Mouse (Mus musculus) heart, adult 8-10 months (tissue): Measurements from ENCODE around the gene Aagab. TPM values are rescaled to one million over a fixed set of nuclear protein-coding genes. Genes with fewer than 3 reads are reported as not detected.

Source experiments
- DNase-seq: peaks from one replicate; pipeline ENCODE4 v3.0.0; 2022; ENCODE audit warnings: low spot score
- total RNA-seq, 4 experiments: library from RNA; stranded (reverse); gene quantifications; 2 replicates each; pipeline ENCODE4 v1.2.4; 2022

Aagab gene
- total RNA-seq, 4 experiments from 2014 or later: 14.6 to 23.9 (median 20.2) TPM

GRCm38 (mm10) chr9:63647581-63648519 lies 45.4 kb downstream of the Aagab start:
- DNase-seq: no peak

DNA sequence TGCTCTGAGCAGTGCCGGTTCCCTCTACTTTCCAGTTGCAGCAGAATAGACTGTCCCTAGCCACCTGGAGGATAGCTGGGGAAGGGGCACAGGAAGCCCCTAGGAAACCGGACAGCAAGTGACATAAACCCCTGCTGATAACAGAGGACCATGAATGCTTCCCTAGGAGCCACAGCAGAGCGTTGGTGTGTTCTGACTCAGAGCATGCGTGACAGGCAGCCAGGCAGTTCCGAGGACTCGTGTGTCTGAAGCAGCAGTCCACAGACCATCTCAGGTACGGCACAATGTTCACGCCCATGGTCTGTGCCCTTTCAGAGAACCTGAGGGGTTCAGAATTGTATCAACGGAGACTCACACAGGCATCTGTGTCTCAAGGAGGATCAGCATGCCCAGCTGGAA lies 46.1 kb downstream of the Aagab start:
- DNase-seq: no peak

- DNase-seq: peak; percentile 25
Observed at GRCm38 (mm10) chr9:63649841-63650545, 47.5 kb downstream of the Aagab start.

DNA sequence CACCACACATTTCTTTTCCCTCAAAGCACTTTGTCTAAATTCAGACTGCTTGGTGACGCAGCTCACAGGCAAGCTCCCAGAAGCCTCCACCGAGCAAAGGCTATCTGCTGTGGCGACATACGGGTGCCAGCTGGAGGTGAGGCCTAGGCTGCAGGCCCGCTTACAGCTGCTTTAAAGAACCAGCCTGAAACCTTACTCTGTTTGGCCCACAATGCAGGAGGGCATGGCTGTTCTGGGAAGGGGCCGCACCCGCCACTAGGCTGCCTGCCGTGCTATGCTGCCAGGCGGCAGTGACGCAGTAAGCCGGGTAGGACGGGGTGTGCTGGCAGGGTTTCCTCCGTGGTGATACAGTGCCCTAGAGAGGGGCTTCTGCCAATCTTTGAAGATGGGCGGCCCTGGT lies 48.4 kb downstream of the Aagab start:
- DNase-seq: peak; percentile 40

- peak; percentile 42 for DNase-seq
Observed at GRCm38 (mm10) chr9:63651594-63651993, 49.1 kb downstream of the Aagab start.

GRCm38 (mm10) chr9:63653666-63654065 lies 51.2 kb downstream of the Aagab start:
- DNase-seq: no peak

DNA sequence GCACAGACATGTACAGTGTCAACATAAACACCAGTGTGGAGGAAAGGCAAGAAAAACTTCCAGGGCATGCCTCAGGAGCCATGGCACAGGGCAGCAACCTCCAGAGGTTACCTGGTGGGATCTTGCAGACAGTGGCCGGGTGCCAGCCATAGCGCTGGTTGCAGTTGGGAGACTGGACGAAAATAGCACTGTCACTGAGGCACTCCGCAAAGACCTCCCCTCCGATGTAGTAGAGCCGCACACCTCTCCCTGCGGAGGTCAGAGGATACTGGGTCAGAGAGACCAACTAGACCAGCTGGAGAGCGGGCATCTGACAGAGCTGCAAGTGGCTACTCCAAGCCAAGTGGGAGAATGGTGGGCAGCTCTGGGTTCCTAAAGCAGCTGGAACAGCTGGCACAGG lies 52.1 kb downstream of the Aagab start:
- DNase-seq: no peak

- no peak for DNase-seq
Observed at GRCm38 (mm10) chr9:63655092-63655491, 52.6 kb downstream of the Aagab start.

DNA sequence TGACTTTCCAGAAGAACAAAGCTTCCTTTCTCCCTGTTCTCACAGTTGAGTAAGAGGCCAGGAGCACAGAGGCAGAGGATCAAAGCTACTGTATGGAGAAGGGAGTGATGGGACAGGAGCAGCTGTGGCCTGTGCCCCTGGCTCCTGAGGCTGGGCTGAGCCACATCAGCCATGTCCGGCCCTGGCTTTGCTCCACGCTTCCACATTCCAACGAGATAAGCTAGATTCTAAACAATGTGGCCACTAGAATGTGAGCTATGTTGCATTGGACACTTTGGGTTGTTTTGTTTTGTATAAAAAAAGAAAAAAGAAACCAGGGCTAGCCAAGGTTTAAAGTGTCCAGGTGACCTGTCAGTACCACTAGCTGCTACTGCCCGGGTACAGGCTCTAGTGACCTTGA lies 54.7 kb downstream of the Aagab start:
- no peak for DNase-seq

DNA sequence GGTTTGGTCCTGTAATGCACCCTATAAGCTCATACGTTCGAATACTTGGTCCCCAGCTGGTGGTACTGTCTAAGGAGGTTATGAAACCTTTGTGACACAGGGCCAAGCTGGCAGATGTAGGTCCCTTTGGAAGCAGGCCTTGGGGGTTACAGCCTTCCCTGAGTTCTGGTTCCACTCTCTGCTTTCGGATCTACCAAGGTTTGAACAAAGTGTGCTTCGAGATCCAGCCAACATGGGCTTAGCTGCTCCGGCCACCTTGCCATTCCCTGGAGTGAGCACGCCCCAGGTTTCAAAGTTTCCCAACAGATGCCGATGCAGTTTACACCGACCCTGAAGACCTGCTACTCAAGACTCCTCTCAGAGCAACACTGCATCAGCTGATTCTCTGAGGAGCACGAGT lies 56.0 kb downstream of the Aagab start:
- no peak for DNase-seq

GRCm38 (mm10) chr9:63658970-63659371 lies 56.5 kb downstream of the Aagab start:
- no peak for DNase-seq

DNA sequence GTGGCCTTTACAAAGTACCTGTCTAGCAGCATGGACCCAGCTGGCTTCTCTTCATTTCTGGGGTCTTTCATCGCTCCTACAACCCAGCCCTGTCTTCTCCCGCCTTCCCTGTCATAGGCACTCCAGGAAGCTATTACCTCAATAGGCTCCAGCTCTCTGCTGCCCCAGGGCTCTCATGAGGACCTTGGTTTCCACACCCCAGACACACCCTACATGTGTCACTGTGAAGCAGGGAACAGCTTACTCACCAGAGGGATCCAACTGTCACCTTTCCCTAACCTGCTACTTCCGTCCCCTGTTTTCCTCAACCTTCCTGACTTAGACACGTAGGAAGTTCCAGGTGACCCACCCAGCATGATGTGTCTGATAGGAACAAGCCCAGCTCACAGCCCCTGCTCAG lies 57.6 kb downstream of the Aagab start:
- no peak for DNase-seq

GRCm38 (mm10) chr9:63660691-63661090 lies 58.2 kb downstream of the Aagab start:
- no peak for DNase-seq

DNA sequence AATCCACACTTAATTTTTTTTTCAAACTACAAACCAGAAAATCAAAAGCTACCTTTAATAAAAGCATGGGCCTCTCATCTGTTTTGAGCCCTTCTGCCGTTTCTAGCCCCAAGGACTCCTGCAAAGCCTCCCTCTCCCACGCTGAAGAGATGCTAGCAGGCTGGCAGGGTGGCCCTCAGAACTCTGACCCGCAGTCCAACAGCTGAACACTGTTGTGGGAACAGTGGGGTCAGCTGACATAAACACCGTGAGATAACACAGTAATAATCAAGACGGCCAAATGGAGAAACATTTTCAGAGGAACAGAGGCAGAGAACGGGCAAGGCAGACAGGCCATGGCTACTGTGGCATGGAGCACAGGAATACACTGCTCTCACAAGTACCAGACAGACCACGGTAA lies 60.3 kb downstream of the Aagab start:
- no peak for DNase-seq

GRCm38 (mm10) chr9:63663222-63663621 lies 60.8 kb downstream of the Aagab start:
- DNase-seq: no peak

DNA sequence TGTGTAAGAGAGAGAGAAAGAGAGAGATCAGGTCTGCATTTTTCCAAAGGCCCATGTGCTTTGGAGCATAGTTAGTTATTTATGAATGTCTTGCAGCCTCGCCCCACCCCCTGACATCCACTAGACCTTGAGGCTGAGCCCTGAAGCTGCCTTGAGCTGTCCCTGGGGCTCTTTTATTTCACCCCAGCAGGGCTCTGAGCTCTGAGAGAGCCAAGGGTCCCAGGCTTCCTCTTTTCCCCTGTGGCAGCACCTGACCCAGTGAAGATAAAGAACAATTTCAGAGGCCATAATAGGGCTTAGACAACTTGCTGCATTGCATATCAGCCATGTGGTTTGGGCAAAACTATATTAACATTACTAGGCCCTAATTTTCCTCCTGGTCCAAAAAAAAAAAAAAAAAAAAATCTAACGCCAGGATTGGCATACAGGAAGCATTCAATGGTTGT lies 61.9 kb downstream of the Aagab start:
- no peak for DNase-seq

- DNase-seq: no peak
Observed at GRCm38 (mm10) chr9:63664792-63665646, 62.6 kb downstream of the Aagab start.

DNA sequence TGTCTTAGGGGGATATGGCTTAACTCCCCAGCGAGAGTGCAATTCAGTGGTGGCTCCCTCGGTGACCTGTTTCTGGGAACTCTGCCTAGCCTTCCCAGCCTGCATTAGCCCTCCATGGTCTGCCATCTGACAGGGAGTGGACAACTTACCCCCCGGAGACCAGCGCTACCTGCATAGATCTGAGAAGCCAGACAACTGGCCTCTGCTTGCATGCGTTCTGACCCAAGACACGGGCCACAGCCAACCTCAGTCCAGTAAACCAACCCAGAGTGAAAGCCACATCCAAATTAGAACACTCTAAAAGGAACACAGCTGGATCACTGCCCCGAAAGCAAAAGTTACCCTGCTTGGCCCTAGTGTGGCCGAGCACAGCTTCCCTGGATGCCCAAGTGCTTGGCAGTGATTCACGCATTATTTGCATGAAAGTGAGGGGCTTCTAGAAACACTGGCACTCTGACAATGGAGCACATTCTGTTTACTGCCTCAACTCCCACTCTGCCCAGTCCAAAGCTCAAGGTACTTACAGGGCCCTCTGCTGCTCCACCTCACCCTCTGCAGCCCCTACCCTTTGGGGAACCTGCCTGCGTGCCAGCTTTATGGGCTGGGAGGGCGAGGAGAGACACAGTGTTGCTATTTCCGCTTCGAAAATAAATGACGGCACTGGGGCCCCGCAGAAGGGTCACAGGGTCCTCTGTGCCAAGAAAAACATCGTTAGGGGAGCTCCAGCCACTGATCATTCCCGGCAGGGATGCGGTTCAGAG lies 64.3 kb downstream of the Aagab start:
- DNase-seq: peak; percentile 69

- no peak for DNase-seq
Observed at GRCm38 (mm10) chr9:63667373-63667724, 64.9 kb downstream of the Aagab start.

DNA sequence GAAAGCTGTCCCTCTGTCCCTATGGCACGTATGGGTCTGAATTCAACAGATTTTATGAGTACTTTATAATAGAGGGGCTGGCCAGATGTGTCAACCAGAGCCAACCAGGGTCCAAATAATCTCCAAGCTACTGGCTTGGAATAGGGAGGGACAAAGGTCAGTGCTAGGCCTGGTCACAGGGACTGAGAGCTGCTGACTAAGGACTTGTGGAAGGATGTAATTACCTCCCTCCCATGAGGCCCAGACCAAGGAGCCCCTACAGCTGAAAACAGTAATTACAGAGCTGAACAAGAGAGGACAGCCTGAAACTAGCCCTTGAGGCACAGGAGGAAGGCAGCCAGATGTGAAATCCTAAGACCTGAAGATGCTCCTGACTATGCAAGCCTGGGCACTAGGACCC lies 66.2 kb downstream of the Aagab start:
- no peak for DNase-seq

DNA sequence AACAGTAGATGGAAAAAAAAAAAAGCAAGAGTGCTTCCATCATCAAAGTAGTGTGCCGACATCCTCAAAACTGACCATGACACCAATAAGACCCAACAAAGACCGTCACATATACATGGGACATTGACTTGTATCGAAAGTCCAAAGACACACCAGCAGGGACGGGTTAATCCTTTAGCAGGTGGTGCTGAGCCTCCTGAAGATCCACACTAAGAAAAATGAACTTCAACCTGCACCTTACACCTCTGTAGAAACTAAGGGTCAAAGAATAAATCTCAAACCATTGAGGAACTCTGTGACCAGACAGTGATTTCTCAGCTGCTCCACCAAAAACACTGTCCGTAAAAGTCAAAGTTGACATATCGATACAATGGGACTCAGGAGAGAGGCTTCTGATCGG lies 67.4 kb downstream of the Aagab start:
- no peak for DNase-seq
